Mouse (Mus musculus) C3H10T1/2 (cell line): ENCODE measurements around the gene Dusp3. TPM values are rescaled to one million over a fixed set of nuclear protein-coding genes. Genes with fewer than 3 reads are reported as not detected.

Source experiments
- polyA plus RNA-seq, 2 experiments: library from polyadenylated mRNA; unstranded; fragments of >200 nt; fragmentation: generic; extraction: Trizol; gene quantifications; one replicate each; pipeline ENCODE4 v1.2.1; 2012; ENCODE audit warnings: missing spikeins in 2 of 2

The Dusp3 gene
- 10 to 100 TPM in 1 of 2 experiments, 1 to 10 TPM in 1; 6.4 to 11.8 TPM for polyA plus RNA-seq

GRCm38 (mm10) chr11:101986913-101987312 lies at the start of gene Dusp3:
TSS of gene Dusp3 (minus strand) at chr11:101987013.

GRCm38 (mm10) chr11:102028087-102028816 lies 41.4 kb upstream of the Dusp3 start, which contains the start of gene Mpp3:
TSS of gene Mpp3 (minus strand) at chr11:102028461.

GRCm38 (mm10) chr11:101984054-101985025 lies 2.5 kb downstream of the Dusp3 start, which contains the start of gene Cfap97d1:
TSS of gene Cfap97d1 (plus strand) at chr11:101984279.

GRCm38 (mm10) chr11:101966965-101967614 lies 19.7 kb downstream of the Dusp3 start, which contains the start of gene Sost:
TSS of gene Sost (minus strand) at chr11:101967015.

Other genes with a start within 250 kb of the Dusp3 start
- gene Etv4, start 201.6 kb downstream of the Dusp3 start, polyA plus RNA-seq: 100 to 1,000 TPM in 1 of 2 experiments, 1 to 10 TPM in 1; 7.3 to 119 TPM
- gene Meox1, start 92.6 kb downstream of the Dusp3 start, polyA plus RNA-seq: under 1 TPM in 1 of 2 experiments, not detected in 1; 0.98 TPM
- not detected for gene Sost, start 20.0 kb downstream of the Dusp3 start, polyA plus RNA-seq
- gene Cfap97d1, start 2.7 kb downstream of the Dusp3 start, polyA plus RNA-seq: not detected
- under 1 TPM; 0.02 to 0.05 TPM for gene Mpp3, start 41.4 kb upstream of the Dusp3 start, polyA plus RNA-seq
- gene Cd300lg, start 54.5 kb upstream of the Dusp3 start, polyA plus RNA-seq: under 1 TPM in 1 of 2 experiments, not detected in 1; 0.02 TPM
- 10 to 100 TPM in 1 of 2 experiments, 1 to 10 TPM in 1; 3.8 to 15.4 TPM for gene Mpp2, start 101.5 kb upstream of the Dusp3 start, polyA plus RNA-seq
- gene Ppy, start 114.3 kb upstream of the Dusp3 start, polyA plus RNA-seq: not detected
- gene Pyy, start 120.8 kb upstream of the Dusp3 start, polyA plus RNA-seq: not detected
- gene Nags, start 158.5 kb upstream of the Dusp3 start, polyA plus RNA-seq: not detected
- 10 to 100 TPM; 24.0 to 44.0 TPM for gene Tmem101, start 169.4 kb upstream of the Dusp3 start, polyA plus RNA-seq
- 10 to 100 TPM; 17.9 to 37.4 TPM for gene Lsm12, start 198.3 kb upstream of the Dusp3 start, polyA plus RNA-seq
- 100 to 1,000 TPM in 1 of 2 experiments, 10 to 100 TPM in 1; 80.3 to 103 TPM for gene G6pc3, start 202.6 kb upstream of the Dusp3 start, polyA plus RNA-seq
- gene Hdac5, start 243.2 kb upstream of the Dusp3 start, polyA plus RNA-seq: 100 to 1,000 TPM; 104 to 125 TPM